Mouse (Mus musculus): Measurements from ENCODE around the gene Hist1h2ap. TPM values are rescaled to one million over a fixed set of nuclear protein-coding genes. Genes with fewer than 3 reads are reported as not detected.
"Not testable (repeated sequence)": the region's sequence is repeated elsewhere in the genome, so short reads cannot be mapped to it uniquely, and the experiment has no call there.

The Hist1h2ap gene
- polyA plus RNA-seq, 1 experiment: 730 TPM

GRCm38 (mm10) chr13:21787760-21788593, 45.3 kb downstream of the Hist1h2ap start:
- no peaks in the 10 kb centered on the region for H3K27me3 ChIP-seq (ENCODE audit: control insufficient read depth, insufficient read depth, insufficient read length)
- no peak for TF ChIP-seq TCF3 (IDR thresholded peaks at IDR 0.05; ENCODE audit: insufficient read length, low read depth)
- TF ChIP-seq SRF (IDR thresholded peaks at IDR 0.05; ENCODE audit: control insufficient read depth, insufficient read length, low read depth): no peak
- no peak for TF ChIP-seq POLR2AphosphoS2 (IDR thresholded peaks at IDR 0.05; ENCODE audit: insufficient read length, low read depth)
- peak overlapping the region; percentile 70 for H3K4me2 ChIP-seq (ENCODE audit: low read depth)
- H3K36me3 ChIP-seq (ENCODE audit: control insufficient read depth, insufficient read depth): no peaks in the 10 kb centered on the region
- no peaks in the 10 kb centered on the region for H3K79me2 ChIP-seq (ENCODE audit: control insufficient read depth, insufficient read depth)
- H3ac ChIP-seq (ENCODE audit: control insufficient read depth, insufficient read length): no peak overlapping the region
- peak overlapping the region; percentile 12 for H3K4me3 ChIP-seq

- H3K27me3 ChIP-seq (ENCODE audit: control insufficient read depth, insufficient read depth, insufficient read length); H3ac ChIP-seq (ENCODE audit: control insufficient read depth, insufficient read length); H3K36me3 ChIP-seq (ENCODE audit: control insufficient read depth, insufficient read depth); H3K79me2 ChIP-seq (ENCODE audit: control insufficient read depth, insufficient read depth): not testable (repeated sequence)
- Histone ChIP-seq H3K4me3 (peak within 1 kb of the TSS; percentile 12), H3K4me2 (ENCODE audit: low read depth) (peak within 1 kb of the TSS; percentile 71)
- peak; percentile 67 for TF ChIP-seq POLR2A (IDR thresholded peaks at IDR 0.05; ENCODE audit: insufficient read length, low read depth)
- TF ChIP-seq POLR2AphosphoS2 (IDR thresholded peaks at IDR 0.05; ENCODE audit: insufficient read length, low read depth): peak; percentile 78
- peak; percentile 87 for TF ChIP-seq E2F4 (IDR thresholded peaks at IDR 0.05; ENCODE audit: insufficient read depth)
Measured at GRCm38 (mm10) chr13:21786899-21787629, 46.2 kb downstream of the Hist1h2ap start, which contains the start of the genes Hist1h2an and Hist1h2bp. Gene Hist1h2an (minus strand): TSS chr13:21787218. Gene Hist1h2bp (plus strand): TSS chr13:21787461.

DNA sequence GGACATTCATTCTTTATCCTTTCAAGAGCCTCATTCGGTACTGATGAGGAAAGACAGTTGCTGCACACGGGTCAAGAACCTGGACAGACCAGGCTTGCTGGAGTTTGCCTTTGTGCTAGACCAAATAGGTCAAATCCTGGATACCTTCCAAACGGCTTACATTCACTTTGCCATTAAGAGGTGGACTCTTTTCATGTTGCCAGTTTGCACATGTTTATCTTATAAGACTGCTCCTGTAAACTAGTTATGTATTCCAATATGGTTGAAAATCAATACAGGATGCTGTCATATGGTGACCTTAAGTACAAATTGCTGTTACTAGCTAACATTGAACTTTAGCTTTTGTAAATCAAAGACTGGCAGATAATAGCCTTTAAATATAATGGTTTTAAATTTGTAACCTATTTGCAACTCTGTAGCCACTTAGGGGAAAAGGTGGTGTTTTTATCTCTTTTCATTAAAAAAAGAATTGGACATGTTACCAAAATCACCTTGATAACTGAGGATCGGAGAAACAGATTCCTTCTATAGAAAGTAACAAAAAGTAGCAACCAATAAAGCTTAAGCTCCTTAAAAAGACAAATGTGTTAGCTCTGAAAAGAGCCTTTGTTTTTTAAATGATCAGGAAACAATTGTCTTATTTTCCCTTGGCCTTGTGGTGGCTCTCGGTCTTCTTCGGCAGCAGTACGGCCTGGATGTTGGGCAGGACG, 47.0 kb downstream of the Hist1h2ap start:
- H3K4me3 ChIP-seq: peak overlapping the region; percentile 12
- no peaks in the 10 kb centered on the region for H3K36me3 ChIP-seq (ENCODE audit: control insufficient read depth, insufficient read depth)
- no peaks in the 10 kb centered on the region for H3K27me3 ChIP-seq (ENCODE audit: control insufficient read depth, insufficient read depth, insufficient read length)
- TF ChIP-seq REST (IDR thresholded peaks at IDR 0.05; ENCODE audit: insufficient read depth, insufficient read length) (no peak), POLR2A (IDR thresholded peaks at IDR 0.05; ENCODE audit: insufficient read length, low read depth) (peak; percentile 58), POLR2AphosphoS2 (IDR thresholded peaks at IDR 0.05; ENCODE audit: insufficient read length, low read depth) (peak; percentile 88)
- no peak overlapping the region for H3ac ChIP-seq (ENCODE audit: control insufficient read depth, insufficient read length)
- H3K4me2 ChIP-seq (ENCODE audit: low read depth): peak overlapping the region; percentile 68
- no peaks in the 10 kb centered on the region for H3K79me2 ChIP-seq (ENCODE audit: control insufficient read depth, insufficient read depth)

GRCm38 (mm10) chr13:21784311-21784710, 49.0 kb downstream of the Hist1h2ap start:
- Histone ChIP-seq H3K27me3 (ENCODE audit: control insufficient read depth, insufficient read depth, insufficient read length) (no peaks in the 10 kb centered on the region), H3K4me2 (ENCODE audit: low read depth) (peak overlapping the region; percentile 85), H3ac (ENCODE audit: control insufficient read depth, insufficient read length) (no peak overlapping the region), H3K4me3 (peak overlapping the region; percentile 18), H3K79me2 (ENCODE audit: control insufficient read depth, insufficient read depth) (no peaks in the 10 kb centered on the region), H3K36me3 (ENCODE audit: control insufficient read depth, insufficient read depth) (no peaks in the 10 kb centered on the region)
- TF ChIP-seq E2F4 (IDR thresholded peaks at IDR 0.05; ENCODE audit: insufficient read depth): no peak
- no peak for TF ChIP-seq TCF12 (IDR thresholded peaks at IDR 0.05; ENCODE audit: insufficient read depth, poor library complexity, severe bottlenecking)
- no peak for TF ChIP-seq SRF (IDR thresholded peaks at IDR 0.05; ENCODE audit: control insufficient read depth, insufficient read length, low read depth)
- TF ChIP-seq MYOG (IDR thresholded peaks at IDR 0.05; ENCODE audit: control insufficient read depth in 1 of 3, insufficient read depth in 1 of 3, insufficient read length in 2 of 3, low read depth in 2 of 3): no peak
- TF ChIP-seq CEBPB (IDR thresholded peaks at IDR 0.05; ENCODE audit: insufficient read depth, poor library complexity, severe bottlenecking): no peak
- no peak for TF ChIP-seq MYOD1 (IDR thresholded peaks at IDR 0.05; ENCODE audit: control insufficient read depth in 1 of 3, insufficient read length in 2 of 3, low read depth in 2 of 3)
- TF ChIP-seq USF1 (IDR thresholded peaks at IDR 0.05; ENCODE audit: low read depth): no peak
- TF ChIP-seq MAX (IDR thresholded peaks at IDR 0.05; ENCODE audit: low read depth): no peak
- no peak for TF ChIP-seq TCF3 (IDR thresholded peaks at IDR 0.05; ENCODE audit: insufficient read length, low read depth)
- TF ChIP-seq POLR2AphosphoS2 (IDR thresholded peaks at IDR 0.05; ENCODE audit: insufficient read length, low read depth): no peak
- no peak for TF ChIP-seq POLR2A (IDR thresholded peaks at IDR 0.05; ENCODE audit: insufficient read length, low read depth)
- TF ChIP-seq REST (IDR thresholded peaks at IDR 0.05; ENCODE audit: insufficient read depth, insufficient read length): no peak

GRCm38 (mm10) chr13:21783734-21784161, 49.6 kb downstream of the Hist1h2ap start:
- Histone ChIP-seq H3K36me3 (ENCODE audit: control insufficient read depth, insufficient read depth) (no peaks in the 10 kb centered on the region), H3K79me2 (ENCODE audit: control insufficient read depth, insufficient read depth) (no peaks in the 10 kb centered on the region), H3K4me3 (peak overlapping the region; percentile 18), H3ac (ENCODE audit: control insufficient read depth, insufficient read length) (no peak overlapping the region), H3K4me2 (ENCODE audit: low read depth) (peak overlapping the region; percentile 85), H3K27me3 (ENCODE audit: control insufficient read depth, insufficient read depth, insufficient read length) (no peaks in the 10 kb centered on the region)
- TF ChIP-seq USF1 (IDR thresholded peaks at IDR 0.05; ENCODE audit: low read depth) (no peak), CEBPB (IDR thresholded peaks at IDR 0.05; ENCODE audit: insufficient read depth, poor library complexity, severe bottlenecking) (0 out of 2 replicates have a peak, but pooled peaks have one; percentile 5)
